8 mouse cellular contexts compared by ENCODE assay signal in the genomic region with DNA sequence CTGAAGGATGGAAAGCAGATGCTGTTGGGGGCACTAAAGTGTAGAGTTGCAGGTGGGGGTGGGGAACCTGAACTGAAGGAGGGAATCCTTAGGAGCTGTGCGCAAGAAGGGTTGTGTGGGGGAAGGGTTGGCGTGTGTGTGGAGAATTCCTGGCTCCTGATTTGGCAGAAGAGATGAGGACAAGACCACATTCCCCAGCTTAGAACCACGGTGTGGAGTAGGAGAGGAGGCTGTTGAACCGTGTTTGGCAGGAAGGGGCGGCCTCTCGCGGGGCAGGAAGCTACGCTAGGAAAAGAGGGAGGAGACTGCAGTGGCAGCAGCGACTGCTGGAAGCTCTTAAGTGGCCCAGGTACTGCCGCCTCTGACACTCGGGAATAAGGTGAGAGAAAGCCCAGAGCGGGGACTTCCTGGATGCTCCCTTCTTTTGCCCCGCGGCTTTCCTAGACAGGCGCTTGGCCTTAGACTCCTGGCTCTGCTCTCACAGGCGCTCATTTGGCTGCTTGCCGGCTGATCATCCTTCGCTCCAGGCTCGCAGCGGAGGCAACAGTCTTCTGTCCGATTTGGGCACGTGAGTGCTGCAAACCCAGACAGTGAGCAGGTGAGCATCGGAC. TPM values are rescaled to one million over a fixed set of nuclear protein-coding genes. Genes with fewer than 3 reads are reported as not detected.
DNase-seq lines count a peak whose midpoint lies in the region; ATAC-seq and TF ChIP-seq lines count a peak whose summit lies in the region.

TSS of gene Spin2c (plus strand) at position 275 of the 611 bp plus-strand sequence.

- no peaks in the 10 kb centered on the region for H3K4me1 ChIP-seq in erythroblast, embryonic 14.5 days (ENCODE audit: control insufficient read depth)
- H3K4me1 ChIP-seq in kidney, adult 2 months (ENCODE audit: control insufficient read depth, insufficient read depth, low read length), result no peaks in the 10 kb centered on the region
- no peaks in the 10 kb centered on the region for H3K4me1 ChIP-seq in midbrain, embryonic 11.5 days (ENCODE audit: control insufficient read depth, insufficient read depth, low read length)
- no peaks in the 10 kb centered on the region for H3K4me1 ChIP-seq in small intestine, adult 2 months (ENCODE audit: control insufficient read depth, insufficient read depth, insufficient read length, low read length)

- peak; percentile 76 for DNase-seq in embryo, embryonic 11 days
- DNase-seq in heart, adult 8-10 months (ENCODE audit: low spot score), result peak; percentile 0
- DNase-seq in kidney, adult 2 months, result peak; percentile 44
- peak; percentile 53 for DNase-seq in left cerebral cortex, postnatal 4 days
- DNase-seq in midbrain, embryonic 11.5 days (ENCODE audit: low spot score, missing footprints), result peak; percentile 89

- peak within 1 kb of the TSS; percentile 58 for H3K9ac ChIP-seq in midbrain, embryonic 11.5 days (ENCODE audit: low read length)

- peaks cover 5% of the 10 kb centered on the region; the same call in 1 of the 2 replicates for H3K27me3 ChIP-seq in erythroblast, embryonic 14.5 days (ENCODE audit: control insufficient read depth)
- no peaks in the 10 kb centered on the region for H3K27me3 ChIP-seq in kidney, adult 2 months (replicated peaks; ENCODE audit: control insufficient read depth, insufficient read depth, low read length)
- H3K27me3 ChIP-seq in midbrain, embryonic 11.5 days (ENCODE audit: control insufficient read depth, insufficient read depth, low read length), result no peaks in the 10 kb centered on the region
- H3K27me3 ChIP-seq in small intestine, adult 2 months (ENCODE audit: control insufficient read depth, insufficient read depth, low read length), result no peaks in the 10 kb centered on the region

- H3K27ac ChIP-seq in kidney, adult 2 months (ENCODE audit: insufficient read depth, low read depth, low read length), result no peak within 1 kb of the TSS
- no peak within 1 kb of the TSS for H3K27ac ChIP-seq in midbrain, embryonic 11.5 days (ENCODE audit: low read depth, low read length)
- no peak within 1 kb of the TSS for H3K27ac ChIP-seq in small intestine, adult 2 months (ENCODE audit: insufficient read depth, low read depth, low read length)

- intact Hi-C loops in left cerebral cortex, postnatal 4 days (cut with DNase I), result no loop called here

- H3K36me3 ChIP-seq in erythroblast, embryonic 14.5 days (ENCODE audit: control insufficient read depth), result no peaks in the 10 kb centered on the region
- H3K36me3 ChIP-seq in kidney, adult 2 months (ENCODE audit: control insufficient read depth, insufficient read depth, low read length), result no peaks in the 10 kb centered on the region
- H3K36me3 ChIP-seq in midbrain, embryonic 11.5 days (ENCODE audit: control insufficient read depth, insufficient read depth, low read length), result no peaks in the 10 kb centered on the region
- no peaks in the 10 kb centered on the region for H3K36me3 ChIP-seq in small intestine, adult 2 months (ENCODE audit: control insufficient read depth, insufficient read depth, low read length)

- under 1% methylated on average over 23 of the region's 23 CpGs for WGBS in kidney, adult 2 months
- WGBS in midbrain, embryonic 11.5 days, result 19% methylated on average over 21 of the region's 23 CpGs
- WGBS in small intestine, adult 2 months, result 12% methylated on average over 22 of the region's 23 CpGs

- TF ChIP-seq POLR2A in kidney, adult 2 months (IDR thresholded peaks at IDR 0.05; ENCODE audit: low read depth, low read length), result no peak
- no peak for TF ChIP-seq POLR2A in small intestine, adult 2 months (IDR thresholded peaks at IDR 0.05; ENCODE audit: low read depth, low read length)

- TF ChIP-seq CTCF in kidney, adult 2 months (conservative IDR thresholded peaks at IDR 0.05; ENCODE audit: insufficient read depth, insufficient read length, low read depth, low read length), result no peak
- no peak for TF ChIP-seq CTCF in small intestine, adult 2 months (IDR thresholded peaks at IDR 0.05; ENCODE audit: extremely low read depth, insufficient read length, insufficient replicate concordance, low read depth, low read length)

- no peaks in the 10 kb centered on the region for H3K9me3 ChIP-seq in erythroblast, embryonic 14.5 days (ENCODE audit: control insufficient read depth, low read length)
- H3K9me3 ChIP-seq in midbrain, embryonic 11.5 days (ENCODE audit: control insufficient read depth, low read length), result no peaks in the 10 kb centered on the region

- no peak for ATAC-seq in erythroblast, adult 5-6 weeks (replicated peaks; ENCODE audit: low FRiP score, poor library complexity, severe bottlenecking)
- ATAC-seq in midbrain, embryonic 11.5 days (ENCODE audit: low FRiP score), result peak; percentile 94

- peak within 1 kb of the TSS; percentile 26 for H3K4me3 ChIP-seq in erythroblast, embryonic 14.5 days (replicated peaks)
- H3K4me3 ChIP-seq in kidney, adult 2 months (ENCODE audit: insufficient read depth, low read depth, low read length), result peak within 1 kb of the TSS; percentile 91
- H3K4me3 ChIP-seq in midbrain, embryonic 11.5 days (ENCODE audit: low read depth, low read length), result peak within 1 kb of the TSS; percentile 46
- H3K4me3 ChIP-seq in small intestine, adult 2 months (ENCODE audit: low read depth, low read length), result peak within 1 kb of the TSS; percentile 71

- peak within 1 kb of the TSS; percentile 51 for H3K4me2 ChIP-seq in midbrain, embryonic 11.5 days

RNA-seq across cellular contexts. Expression of gene Spin2c, which starts in this region (rescaled TPM):
- polyA plus RNA-seq in erythroblast, embryonic 14.5 days (2012), result not detected in 2 replicates
- not detected in 2 replicates for total RNA-seq in erythroblast, adult 5-6 weeks (2015; ENCODE audit: low replicate concordance)
- total RNA-seq in erythroblast, adult 5-6 weeks (2017; ENCODE audit: low replicate concordance), result not detected in 2 replicates
- not detected for total RNA-seq in heart, adult 8-10 months (2022)
- polyA plus RNA-seq in kidney, adult 2 months (2012; rRNA removed), result 0.69 TPM in 2 replicates
- total RNA-seq in left cerebral cortex, postnatal 4 days (2021), result 10 to 100 TPM; 10.3 to 11.4 TPM
- 10.6 and 11.9 TPM in 2 replicates for polyA plus RNA-seq in midbrain, embryonic 11.5 days (2014; fragmentation: Nextera tagmentation; extraction: Ambion mirVana)
- 0.20 TPM in 1 of 2 replicates, not detected in the other for polyA plus RNA-seq in small intestine, adult 2 months (2012; rRNA removed)

Comparison
In these comparisons a context has a peak if more than half of its experiments do, and no peak if none do; other contexts are left out.
1. RNA of gene Spin2c (total RNA-seq): 10.3 to 11.4 TPM in left cerebral cortex, postnatal 4 days; not detected in heart, adult 8-10 months and not detected in erythroblast, adult 5-6 weeks; every median in the first group is over 4 times any median in the second.
2. Peak in DNase-seq in heart, adult 8-10 months; RNA of the gene not detected or under 1 TPM.
3. Peak in DNase-seq and H3K4me3 ChIP-seq in kidney, adult 2 months; RNA of the gene not detected or under 1 TPM.
4. H3K4me3 ChIP-seq: peak in every context shown above with its lines; median percentile 91 in kidney, adult 2 months; 71 in small intestine, adult 2 months; 46 in midbrain, embryonic 11.5 days; 26 in erythroblast, embryonic 14.5 days.
5. DNase-seq: peak in every context shown above with its lines; median percentile 89 in midbrain, embryonic 11.5 days; 76 in embryo, embryonic 11 days; 53 in left cerebral cortex, postnatal 4 days; 44 in kidney, adult 2 months; 0 in heart, adult 8-10 months.